Mouse (Mus musculus) c-Kit-positive CD71-positive TER-119-positive erythroid progenitor cells, embryonic 14.5 days (primary cell): ENCODE data around the gene Thsd7b.
"Not testable (repeated sequence)": the region's sequence is repeated elsewhere in the genome, so short reads cannot be mapped to it uniquely, and the experiment has no call there.

Experiments
- DNase-seq: peaks from one replicate; pipeline ENCODE4 v3.0.0-alpha.2; 2013; ENCODE audit warnings: low spot score

Gene Thsd7b

GRCm38 (mm10) chr1:130112580-130113314, 839.6 kb downstream of the Thsd7b start:
- peak; percentile 65 for DNase-seq

GRCm38 (mm10) chr1:130113549-130113948, 840.4 kb downstream of the Thsd7b start:
- DNase-seq: peak; percentile 17

GRCm38 (mm10) chr1:130130901-130131300, 857.8 kb downstream of the Thsd7b start:
- DNase-seq: no peak

- no peak for DNase-seq
Observed at GRCm38 (mm10) chr1:130166187-130166586, 893.1 kb downstream of the Thsd7b start.

- peak; percentile 18 for DNase-seq
Observed at GRCm38 (mm10) chr1:130167260-130167659, 894.2 kb downstream of the Thsd7b start.

- DNase-seq: no peak
Observed at GRCm38 (mm10) chr1:130169875-130170274, 896.8 kb downstream of the Thsd7b start.

- DNase-seq: no peak
Observed at GRCm38 (mm10) chr1:130170290-130170689, 897.2 kb downstream of the Thsd7b start.

GRCm38 (mm10) chr1:130186836-130187235, 913.7 kb downstream of the Thsd7b start:
- not testable (repeated sequence) for DNase-seq

GRCm38 (mm10) chr1:130192190-130193028, 919.3 kb downstream of the Thsd7b start:
- DNase-seq: peak; percentile 50

GRCm38 (mm10) chr1:130217404-130217803, 944.3 kb downstream of the Thsd7b start:
- no peak for DNase-seq

GRCm38 (mm10) chr1:130222904-130223303, 949.8 kb downstream of the Thsd7b start:
- DNase-seq: no peak

- DNase-seq: no peak
Observed at GRCm38 (mm10) chr1:130245563-130245962, 972.5 kb downstream of the Thsd7b start.

GRCm38 (mm10) chr1:130246264-130246663, 973.2 kb downstream of the Thsd7b start:
- not testable (repeated sequence) for DNase-seq

GRCm38 (mm10) chr1:130246930-130247329, 973.8 kb downstream of the Thsd7b start:
- DNase-seq: not testable (repeated sequence)

GRCm38 (mm10) chr1:130262046-130262445, 988.9 kb downstream of the Thsd7b start:
- no peak for DNase-seq
